Mouse (Mus musculus) thymus, postnatal 10 days (tissue): Measurements from ENCODE around the gene Pigx.

Experiments used
- DNase-seq, 2 experiments: peaks; one replicate each; pipeline ENCODE4 v3.0.0; 2021; ENCODE audit warnings: low spot score in 2 of 2

Pigx gene

GRCm38 (mm10) chr16:32099638-32100150 lies at the start of gene Pigx, which contains the start of gene Cep19:
Gene Pigx, minus strand, starts transcription at chr16:32099740.
Gene Cep19, plus strand, starts transcription at chr16:32099800.
- peak; percentile 83 to 87 for DNase-seq

- no peak for DNase-seq
Observed at GRCm38 (mm10) chr16:32147589-32148207, 48.2 kb upstream of the Pigx start.

GRCm38 (mm10) chr16:32144592-32144991 lies 45.1 kb upstream of the Pigx start:
- DNase-seq, result no peak

- no peak for DNase-seq
Observed at GRCm38 (mm10) chr16:32143766-32144165, 44.2 kb upstream of the Pigx start.

- DNase-seq, result no peak
Observed at GRCm38 (mm10) chr16:32138954-32139353, 39.4 kb upstream of the Pigx start.

GRCm38 (mm10) chr16:32135842-32136357 lies 36.4 kb upstream of the Pigx start:
- no peak for DNase-seq

GRCm38 (mm10) chr16:32133148-32133547 lies 33.6 kb upstream of the Pigx start:
- DNase-seq, result no peak

GRCm38 (mm10) chr16:32130190-32130826 lies 30.8 kb upstream of the Pigx start:
- DNase-seq, result peak; percentile 71 to 73

GRCm38 (mm10) chr16:32129449-32130189 lies 30.1 kb upstream of the Pigx start:
- peak in 1 of 2 experiments; percentile 34 for DNase-seq

- DNase-seq, result no peak
Observed at GRCm38 (mm10) chr16:32127046-32127445, 27.5 kb upstream of the Pigx start.

- DNase-seq, result no peak
Observed at GRCm38 (mm10) chr16:32125364-32125763, 25.8 kb upstream of the Pigx start.

GRCm38 (mm10) chr16:32124444-32125335 lies 25.1 kb upstream of the Pigx start:
- DNase-seq, result no peak

GRCm38 (mm10) chr16:32124020-32124419 lies 24.5 kb upstream of the Pigx start:
- DNase-seq, result no peak

GRCm38 (mm10) chr16:32120454-32120853 lies 20.9 kb upstream of the Pigx start:
- no peak for DNase-seq

- DNase-seq, result no peak
Observed at GRCm38 (mm10) chr16:32116186-32116585, 16.6 kb upstream of the Pigx start.

- no peak for DNase-seq
Observed at GRCm38 (mm10) chr16:32115781-32116180, 16.2 kb upstream of the Pigx start.

- peak; percentile 78 to 93 for DNase-seq
Observed at GRCm38 (mm10) chr16:32114968-32115695, 15.6 kb upstream of the Pigx start.

GRCm38 (mm10) chr16:32114406-32114805 lies 14.9 kb upstream of the Pigx start:
- DNase-seq, result no peak

GRCm38 (mm10) chr16:32113541-32114218 lies 14.1 kb upstream of the Pigx start:
- peak in 1 of 2 experiments; percentile 50 for DNase-seq
